Mouse (Mus musculus): ENCODE results near the gene Ccdc148.

GRCm38 (mm10) chr2:59202930-59203329 lies 42.4 kb upstream of the Ccdc148 start:
- no peak for TF ChIP-seq CTCF (IDR thresholded peaks at IDR 0.05; ENCODE audit: low read depth, low read length)
- TF ChIP-seq POLR2A (IDR thresholded peaks at IDR 0.05; ENCODE audit: borderline replicate concordance, low read depth, low read length): no peak
